In the genomic region with DNA sequence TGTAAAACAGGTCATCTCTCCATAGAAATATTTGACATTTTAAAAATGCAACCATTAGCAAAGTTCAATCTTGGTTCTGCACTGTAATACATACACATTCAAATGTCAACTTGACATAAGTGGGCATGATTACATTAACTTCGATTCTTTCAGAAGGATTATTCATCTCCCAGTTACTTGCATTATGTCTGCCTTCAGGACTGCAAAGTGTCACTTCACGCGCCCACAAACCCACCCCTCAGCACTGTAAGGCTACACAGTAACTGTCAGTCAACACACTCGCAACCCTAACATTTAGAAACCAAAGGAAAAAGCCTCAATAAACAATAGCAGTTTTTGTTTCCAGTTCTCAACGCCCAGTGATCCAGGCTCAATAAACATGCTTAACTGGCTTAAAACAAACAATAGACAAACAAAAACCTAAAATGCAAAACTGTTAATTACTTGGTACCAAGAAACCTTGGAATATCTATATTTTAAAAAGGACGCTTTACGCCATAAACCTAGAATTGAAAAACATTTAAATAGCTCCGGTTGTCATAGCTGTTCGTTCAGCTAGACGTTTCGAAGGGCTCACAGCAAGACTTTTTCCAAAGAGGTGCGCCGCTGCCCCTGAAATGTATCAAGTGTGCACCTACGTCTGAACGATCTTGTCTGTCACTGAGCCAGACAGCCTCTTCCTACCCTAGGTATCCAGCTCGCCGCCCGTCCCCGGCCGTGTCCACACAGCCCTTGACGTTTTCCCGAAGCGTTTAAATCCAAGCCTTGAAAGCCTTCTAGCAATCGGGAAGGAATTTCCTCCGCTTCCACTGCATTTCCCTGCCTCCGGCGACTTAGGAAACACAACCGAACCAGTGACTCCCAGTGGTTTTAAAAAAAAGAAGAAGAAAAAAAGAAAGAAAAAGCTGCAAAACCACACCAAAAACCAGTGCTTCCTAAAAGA, we compare ENCODE assay signal across 8 mouse cellular contexts. TPM values are rescaled to one million over a fixed set of nuclear protein-coding genes. Genes with fewer than 3 reads are reported as not detected.
A peak's percentile ranks its signal among the peaks of the same experiment; 100 is the strongest.
DNase-seq lines count a peak whose midpoint lies in the region; ATAC-seq and TF ChIP-seq lines count a peak whose summit lies in the region.

No protein-coding gene starts in this region.

- H3K27ac ChIP-seq in kidney, adult 2 months (ENCODE audit: insufficient read depth, low read depth, low read length) = peak overlapping the region; percentile 97
- peak overlapping the region; percentile 80 for H3K27ac ChIP-seq in olfactory bulb, adult 2 months (ENCODE audit: insufficient read depth, low read depth, low read length)

- H3K27me3 ChIP-seq in kidney, adult 2 months (replicated peaks; ENCODE audit: control insufficient read depth, insufficient read depth, low read length) = no peaks in the 10 kb centered on the region

- no peak for TF ChIP-seq CTCF in kidney, adult 2 months (conservative IDR thresholded peaks at IDR 0.05; ENCODE audit: insufficient read depth, insufficient read length, low read depth, low read length)
- no peak for TF ChIP-seq CTCF in lung, adult 2 months (IDR thresholded peaks at IDR 0.05; ENCODE audit: insufficient read depth, low read length)
- TF ChIP-seq CTCF in olfactory bulb, adult 2 months (IDR thresholded peaks at IDR 0.05; ENCODE audit: insufficient read depth, low read depth, low read length) = no peak

- DNase-seq in urinary bladder, postnatal 36 days (ENCODE audit: low spot score in 2 of 2) = peak; percentile 32 to 39
- DNase-seq in urinary bladder, adult 2 months (ENCODE audit: low spot score) = no peak
- DNase-seq in cerebellum, postnatal 10 days = peak; percentile 75 to 78
- peak; percentile 24 to 46 for DNase-seq in gastrocnemius, postnatal 36 days
- peak; percentile 66 for DNase-seq in kidney, adult 2 months
- DNase-seq in lung, adult 2 months = peak; percentile 63

- intact Hi-C loops in gastrocnemius, postnatal 36 days (cut with DNase I) = loop anchor here (5.0 kb wide), 2 partner anchors 156 to 241 kb away; no protein-coding TSS in a partner anchor

- no peak for ATAC-seq in megakaryocyte progenitor cell, adult 5-6 weeks (replicated peaks; ENCODE audit: poor library complexity)

- TF ChIP-seq POLR2A in kidney, adult 2 months (IDR thresholded peaks at IDR 0.05; ENCODE audit: low read depth, low read length) = no peak
- no peak for TF ChIP-seq POLR2A in lung, adult 2 months (IDR thresholded peaks at IDR 0.05; ENCODE audit: borderline replicate concordance, extremely low read depth, low read depth, low read length)
- no peak for TF ChIP-seq POLR2A in olfactory bulb, adult 2 months (IDR thresholded peaks at IDR 0.05; ENCODE audit: insufficient read depth, low read depth, low read length)

- peak overlapping the region; percentile 99 for H3K4me3 ChIP-seq in kidney, adult 2 months (ENCODE audit: insufficient read depth, low read depth, low read length)
- H3K4me3 ChIP-seq in lung, adult 2 months (replicated peaks; ENCODE audit: extremely low read depth, low read depth, low read length) = peak overlapping the region; percentile 93
- peak overlapping the region; percentile 83 for H3K4me3 ChIP-seq in olfactory bulb, adult 2 months (ENCODE audit: insufficient read depth, low read depth, low read length)

- no peaks in the 10 kb centered on the region for H3K36me3 ChIP-seq in kidney, adult 2 months (ENCODE audit: control insufficient read depth, insufficient read depth, low read length)

- peaks cover 32% of the 10 kb centered on the region for H3K4me1 ChIP-seq in kidney, adult 2 months (ENCODE audit: control insufficient read depth, insufficient read depth, low read length)
- peaks cover 24% of the 10 kb centered on the region for H3K4me1 ChIP-seq in lung, adult 2 months (ENCODE audit: control insufficient read depth, insufficient read depth, low read length)
- peaks cover 13% of the 10 kb centered on the region for H3K4me1 ChIP-seq in olfactory bulb, adult 2 months (ENCODE audit: control insufficient read depth, insufficient read depth, low read length)

- 1% methylated on average over 28 of the region's 28 CpGs for WGBS in kidney, adult 2 months
- under 1% methylated on average over 28 of the region's 28 CpGs for WGBS in lung, adult 2 months
- WGBS in olfactory bulb, adult 2 months = under 1% methylated on average over 28 of the region's 28 CpGs

RNA-seq across cellular contexts. Expression of gene Ubl3, which starts 1.5 kb away (rescaled TPM):
- 50.8 and 66.5 TPM in 2 replicates for polyA plus RNA-seq in urinary bladder, adult 2 months (2012; rRNA removed)
- 100 to 1,000 TPM; 103 to 116 TPM for total RNA-seq in gastrocnemius, postnatal 36 days (2021)
- polyA plus RNA-seq in kidney, adult 2 months (2012; rRNA removed) = 71.2 and 71.3 TPM in 2 replicates
- 113 and 118 TPM in 2 replicates for polyA plus RNA-seq in lung, adult 2 months (2012; rRNA removed)
- not detected in 2 replicates for polyA plus RNA-seq in olfactory bulb, adult 2 months (2012; ENCODE audit: insufficient read depth, insufficient read length, low replicate concordance, missing spikeins)
- 23.5 and 26.2 TPM in 2 replicates for total RNA-seq in megakaryocyte progenitor cell, adult 5-6 weeks (2015)
- total RNA-seq in megakaryocyte progenitor cell, adult 5-6 weeks (2017) = 33.2 and 37.4 TPM in 2 replicates
